Mouse (Mus musculus): Measurements from ENCODE around the gene Tbx4. TPM values are rescaled to one million over a fixed set of nuclear protein-coding genes. Genes with fewer than 3 reads are reported as not detected.

Gene Tbx4
- polyA plus RNA-seq, 1 experiment from 2014 or later: 0.23 TPM

DNA sequence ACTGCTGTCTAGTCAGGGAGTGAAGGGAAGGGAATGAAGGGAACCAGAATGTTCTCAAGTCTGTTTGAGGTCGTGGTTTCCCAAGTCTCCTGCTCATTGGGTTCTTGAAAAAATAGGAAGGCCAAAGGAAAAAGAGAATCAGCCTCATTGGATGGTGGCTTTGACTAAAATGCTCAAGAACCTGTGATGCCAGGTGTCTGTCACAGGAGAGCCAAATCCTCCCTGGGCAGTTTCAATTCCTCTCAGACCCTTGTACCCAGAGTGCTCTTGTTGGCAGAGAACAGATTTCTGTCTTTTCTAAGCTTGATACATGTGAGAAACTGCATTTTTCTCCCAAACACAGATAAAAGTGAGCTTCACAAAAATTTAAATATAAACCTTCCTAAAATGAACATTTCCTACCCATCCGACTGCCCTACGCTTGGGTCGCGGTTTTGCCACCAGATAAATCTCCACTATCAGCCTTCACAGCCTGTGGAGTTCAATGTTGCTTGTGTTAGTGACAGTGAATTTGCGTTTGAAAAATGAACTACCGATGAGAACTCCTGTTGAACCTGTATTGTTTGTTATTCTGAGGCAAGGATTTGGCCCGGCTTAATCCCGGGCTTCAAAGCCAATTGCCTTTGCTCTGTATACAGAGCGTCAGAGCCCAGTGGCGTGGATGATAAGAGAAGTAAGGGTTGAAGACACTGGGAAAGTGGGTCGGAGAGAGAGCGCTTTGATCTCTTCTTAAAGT is 7.3 kb downstream of the Tbx4 start:
- Histone ChIP-seq H3K9ac (no peak overlapping the region), H3K9me3 (ENCODE audit: control insufficient read depth, low read length) (no peaks in the 10 kb centered on the region), H3K4me3 (replicated peaks; ENCODE audit: low read length) (no peak overlapping the region), H3K36me3 (replicated peaks; ENCODE audit: control insufficient read depth, insufficient read depth) (no peaks in the 10 kb centered on the region), H3K4me2 (replicated peaks) (no peak overlapping the region), H3K27me3 (ENCODE audit: control insufficient read depth, insufficient read depth, low read length) (peaks cover 97% of the 10 kb centered on the region), H3K4me1 (replicated peaks; ENCODE audit: control insufficient read depth, insufficient read depth, low read length) (0 out of 2 replicates have a peak, but pooled peaks cover 8% of the 10 kb centered on the region), H3K27ac (no peak overlapping the region)
- DNase-seq (ENCODE audit: low spot score) (no peak), ATAC-seq (ENCODE audit: low FRiP score) (no peak)
- WGBS: 3% methylated on average over 13 of the region's 13 CpGs

GRCm38 (mm10) chr11:85894136-85894530 is 7.9 kb downstream of the Tbx4 start:
- Histone ChIP-seq H3K4me2 (replicated peaks) (no peak overlapping the region), H3K4me3 (replicated peaks; ENCODE audit: low read length) (no peak overlapping the region), H3K27me3 (ENCODE audit: control insufficient read depth, insufficient read depth, low read length) (peaks cover 97% of the 10 kb centered on the region), H3K4me1 (replicated peaks; ENCODE audit: control insufficient read depth, insufficient read depth, low read length) (0 out of 2 replicates have a peak, but pooled peaks cover 8% of the 10 kb centered on the region), H3K27ac (no peak overlapping the region), H3K36me3 (replicated peaks; ENCODE audit: control insufficient read depth, insufficient read depth) (no peaks in the 10 kb centered on the region), H3K9me3 (ENCODE audit: control insufficient read depth, low read length) (no peaks in the 10 kb centered on the region), H3K9ac (no peak overlapping the region)
- ATAC-seq (ENCODE audit: low FRiP score) (no peak), DNase-seq (ENCODE audit: low spot score) (no peak)
- WGBS: 4% methylated on average over 3 of the region's 3 CpGs

DNA sequence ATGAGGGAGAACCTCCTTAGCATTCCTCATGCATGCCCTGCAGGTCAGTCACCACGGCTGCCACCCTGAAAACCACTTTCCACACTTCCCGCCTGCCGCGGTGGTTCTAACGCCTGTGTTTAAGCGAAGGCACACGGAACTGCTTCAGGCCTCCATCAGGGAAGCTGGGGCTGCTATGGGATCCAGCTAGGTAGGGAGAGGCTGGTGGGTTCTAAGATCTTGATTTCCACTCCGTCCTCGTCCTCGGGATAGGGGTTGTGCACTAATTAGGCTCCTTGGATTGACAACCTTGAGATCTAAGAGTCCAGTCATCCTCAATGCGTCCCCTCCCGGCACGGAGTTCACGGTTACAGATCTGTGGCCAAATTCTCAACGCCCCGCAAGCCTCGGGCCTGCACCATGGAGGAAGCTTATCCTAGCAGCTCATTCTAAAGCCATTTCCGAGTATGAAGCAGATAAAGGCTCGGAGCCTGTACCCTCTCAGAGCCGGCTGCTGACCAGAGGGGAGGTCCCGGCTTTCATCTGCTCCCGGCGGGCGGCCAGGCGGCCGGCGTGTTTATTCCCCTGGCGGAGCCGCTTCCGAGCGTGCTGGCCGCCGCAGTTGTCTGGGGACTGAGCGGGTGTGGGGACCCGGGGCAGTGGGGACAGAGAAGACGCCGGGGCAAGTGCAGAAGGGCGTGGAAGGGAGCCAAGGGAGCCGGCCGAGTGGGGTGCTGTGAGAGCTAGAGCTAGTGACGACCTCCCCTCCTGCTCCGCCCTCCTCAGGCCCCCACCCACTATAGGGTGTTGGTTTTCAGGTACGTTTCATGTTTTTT is 8.7 kb downstream of the Tbx4 start:
- WGBS: 1% methylated on average over 43 of the region's 43 CpGs
- DNase-seq (ENCODE audit: low spot score): no peak
- Histone ChIP-seq H3K27ac (no peak overlapping the region), H3K27me3 (ENCODE audit: control insufficient read depth, insufficient read depth, low read length) (peaks cover 95% of the 10 kb centered on the region), H3K9me3 (ENCODE audit: control insufficient read depth, low read length) (no peaks in the 10 kb centered on the region), H3K36me3 (replicated peaks; ENCODE audit: control insufficient read depth, insufficient read depth) (no peaks in the 10 kb centered on the region), H3K4me2 (replicated peaks) (peak overlapping the region; percentile 38), H3K4me1 (replicated peaks; ENCODE audit: control insufficient read depth, insufficient read depth, low read length) (0 out of 2 replicates have a peak, but pooled peaks cover 8% of the 10 kb centered on the region), H3K4me3 (replicated peaks; ENCODE audit: low read length) (peak overlapping the region; percentile 7), H3K9ac (0 out of 2 replicates have a peak overlapping the region, but pooled peaks have one; percentile 2)
- no peak for ATAC-seq (ENCODE audit: low FRiP score)

- WGBS: 34% methylated on average over 10 of the region's 13 CpGs
- Histone ChIP-seq H3K4me3 (replicated peaks; ENCODE audit: low read length) (no peak overlapping the region), H3K4me2 (replicated peaks) (no peak overlapping the region), H3K27me3 (ENCODE audit: control insufficient read depth, insufficient read depth, low read length) (peaks cover 85% of the 10 kb centered on the region), H3K9ac (no peak overlapping the region), H3K4me1 (replicated peaks; ENCODE audit: control insufficient read depth, insufficient read depth, low read length) (0 out of 2 replicates have a peak, but pooled peaks cover 8% of the 10 kb centered on the region), H3K9me3 (ENCODE audit: control insufficient read depth, low read length) (no peaks in the 10 kb centered on the region), H3K36me3 (replicated peaks; ENCODE audit: control insufficient read depth, insufficient read depth) (no peaks in the 10 kb centered on the region), H3K27ac (no peak overlapping the region)
- ATAC-seq (ENCODE audit: low FRiP score) (no peak), DNase-seq (ENCODE audit: low spot score) (no peak)
These were observed 10.2 kb downstream of the Tbx4 start for GRCm38 (mm10) chr11:85896335-85896985.

DNA sequence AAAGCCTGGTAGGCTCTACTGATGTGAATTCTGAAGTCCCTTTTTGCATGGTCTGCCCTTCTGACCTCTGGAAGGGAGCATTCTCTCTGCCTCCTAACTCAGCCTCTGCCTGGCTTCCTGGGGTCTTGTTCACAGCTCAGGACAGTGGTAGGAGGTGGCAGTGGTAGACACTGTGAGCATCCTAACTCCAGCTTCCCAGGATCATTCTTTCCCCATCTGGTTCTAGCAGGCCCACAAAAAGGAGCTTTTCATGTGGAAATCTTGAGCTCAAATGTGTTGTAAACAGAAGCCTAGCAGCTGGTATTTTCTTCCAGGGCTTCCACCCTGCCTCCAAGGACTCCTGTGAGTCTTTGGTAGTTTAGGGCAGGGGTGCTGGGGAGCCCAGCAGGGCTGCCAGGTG is 14.1 kb downstream of the Tbx4 start:
- no peak overlapping the region for H3K27ac ChIP-seq
- peaks cover 3% of the 10 kb centered on the region; the same call in 1 of the 2 replicates for H3K9me3 ChIP-seq (ENCODE audit: control insufficient read depth, low read length)
- no peaks in the 10 kb centered on the region for H3K36me3 ChIP-seq (replicated peaks; ENCODE audit: control insufficient read depth, insufficient read depth)
- no peak overlapping the region for H3K4me2 ChIP-seq (replicated peaks)
- H3K4me1 ChIP-seq (replicated peaks; ENCODE audit: control insufficient read depth, insufficient read depth, low read length): 0 out of 2 replicates have a peak, but pooled peaks cover under 1% of the 10 kb centered on the region
- no peak overlapping the region for H3K9ac ChIP-seq
- H3K4me3 ChIP-seq (replicated peaks; ENCODE audit: low read length): no peak overlapping the region
- ATAC-seq (ENCODE audit: low FRiP score) (no peak), DNase-seq (ENCODE audit: low spot score) (no peak)
- H3K27me3 ChIP-seq (ENCODE audit: control insufficient read depth, insufficient read depth, low read length): peaks cover 48% of the 10 kb centered on the region

- DNase-seq (ENCODE audit: low spot score): no peak
- no peak for ATAC-seq (ENCODE audit: low FRiP score)
- 65% methylated on average over 4 of the region's 4 CpGs for WGBS
- H3K4me3 ChIP-seq (replicated peaks; ENCODE audit: low read length): no peak overlapping the region
- no peak overlapping the region for H3K4me2 ChIP-seq (replicated peaks)
- no peaks in the 10 kb centered on the region for H3K9me3 ChIP-seq (ENCODE audit: control insufficient read depth, low read length)
- no peaks in the 10 kb centered on the region for H3K4me1 ChIP-seq (replicated peaks; ENCODE audit: control insufficient read depth, insufficient read depth, low read length)
- no peak overlapping the region for H3K9ac ChIP-seq
- H3K36me3 ChIP-seq (replicated peaks; ENCODE audit: control insufficient read depth, insufficient read depth): no peaks in the 10 kb centered on the region
- no peak overlapping the region for H3K27ac ChIP-seq
- no peaks in the 10 kb centered on the region for H3K27me3 ChIP-seq (ENCODE audit: control insufficient read depth, insufficient read depth, low read length)
These were observed 23.3 kb downstream of the Tbx4 start for GRCm38 (mm10) chr11:85909514-85909913.

- no peak overlapping the region for H3K9ac ChIP-seq
- 34% methylated on average over 10 of the region's 10 CpGs for WGBS
- H3K9me3 ChIP-seq (ENCODE audit: control insufficient read depth, low read length): no peaks in the 10 kb centered on the region
- no peak overlapping the region for H3K4me3 ChIP-seq (replicated peaks; ENCODE audit: low read length)
- H3K4me1 ChIP-seq (replicated peaks; ENCODE audit: control insufficient read depth, insufficient read depth, low read length): no peaks in the 10 kb centered on the region
- no peak overlapping the region for H3K4me2 ChIP-seq (replicated peaks)
- DNase-seq (ENCODE audit: low spot score): no peak
- no peaks in the 10 kb centered on the region for H3K27me3 ChIP-seq (ENCODE audit: control insufficient read depth, insufficient read depth, low read length)
- H3K36me3 ChIP-seq (replicated peaks; ENCODE audit: control insufficient read depth, insufficient read depth): no peaks in the 10 kb centered on the region
- H3K27ac ChIP-seq: no peak overlapping the region
- ATAC-seq (ENCODE audit: low FRiP score): no peak
These were observed 23.9 kb downstream of the Tbx4 start for GRCm38 (mm10) chr11:85910133-85910532.

DNA sequence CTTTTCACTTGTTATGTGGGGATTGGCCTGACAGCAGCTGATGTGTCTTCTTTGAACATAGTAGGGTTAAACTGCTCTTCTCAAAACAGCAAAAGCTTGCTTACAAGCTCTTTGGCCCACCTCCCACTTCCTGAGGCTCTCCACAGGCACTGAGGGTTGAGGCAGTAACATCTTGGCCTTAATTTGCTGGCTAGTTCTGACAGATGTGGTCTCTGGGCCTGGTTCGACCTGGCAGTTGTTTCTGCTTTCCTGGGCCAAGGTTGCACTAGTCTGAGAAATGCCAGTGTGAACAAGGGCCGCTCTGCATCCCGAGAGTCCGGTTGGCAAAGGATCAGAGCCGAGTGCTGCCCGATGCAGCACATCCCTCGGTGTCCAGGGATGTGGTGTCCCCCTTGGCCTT is 27.3 kb downstream of the Tbx4 start:
- Histone ChIP-seq H3K9ac (no peak overlapping the region), H3K4me3 (replicated peaks; ENCODE audit: low read length) (no peak overlapping the region), H3K27ac (no peak overlapping the region), H3K4me1 (replicated peaks; ENCODE audit: control insufficient read depth, insufficient read depth, low read length) (peaks cover 20% of the 10 kb centered on the region), H3K27me3 (ENCODE audit: control insufficient read depth, insufficient read depth, low read length) (no peaks in the 10 kb centered on the region), H3K9me3 (ENCODE audit: control insufficient read depth, low read length) (no peaks in the 10 kb centered on the region), H3K36me3 (replicated peaks; ENCODE audit: control insufficient read depth, insufficient read depth) (no peaks in the 10 kb centered on the region), H3K4me2 (replicated peaks) (no peak overlapping the region)
- 89% methylated on average over 7 of the region's 7 CpGs for WGBS
- DNase-seq (ENCODE audit: low spot score) (no peak), ATAC-seq (ENCODE audit: low FRiP score) (no peak)
